Mouse (Mus musculus): ENCODE measurements at regions not wholly inside any gene's neighbourhood (a gene's known extent, or its start where the extent isn't known, plus 50 kb on each side); places are given as distances from the start of the nearest gene placed in this dataset.

- TF ChIP-seq CTCF (IDR thresholded peaks at IDR 0.05; ENCODE audit: low read depth) (no peak), EP300 (optimal IDR thresholded peaks at IDR 0.05) (no peak)
Measured at GRCm38 (mm10) chr2:12764510-12764909, 159.3 kb upstream of the Pter start.
